Mouse (Mus musculus): ENCODE results near the gene Polg2.

DNA sequence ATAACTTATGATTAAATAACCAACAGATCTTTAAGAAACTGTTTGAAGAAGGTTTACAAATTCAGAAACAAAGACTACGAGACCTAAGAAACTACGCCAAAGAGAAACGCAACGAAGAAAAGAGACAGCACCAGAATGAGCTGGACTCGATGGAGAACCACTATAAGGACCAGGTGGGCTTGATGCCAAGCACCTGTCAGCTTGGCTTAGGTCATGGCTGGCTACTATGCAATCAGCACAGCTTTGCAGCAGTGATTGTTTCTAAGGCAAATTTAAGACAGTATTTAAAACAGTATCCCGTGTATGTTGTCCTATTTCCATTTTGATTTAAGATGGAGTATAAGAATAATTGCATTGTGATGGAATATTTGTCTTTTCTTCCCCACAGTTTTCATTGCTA, 38.5 kb upstream of the Polg2 start:
- TF ChIP-seq CTCF (conservative IDR thresholded peaks at IDR 0.05; ENCODE audit: low read length) = no peak
- no peak for TF ChIP-seq NANOG (IDR thresholded peaks at IDR 0.05; ENCODE audit: borderline replicate concordance, low read length)

All from E14TG2a.4 (cell line).